Mouse (Mus musculus): ENCODE results near the gene Tmem178b. TPM values are rescaled to one million over a fixed set of nuclear protein-coding genes. Genes with fewer than 3 reads are reported as not detected.

Tmem178b gene
- total RNA-seq, 2 experiments from 2014 or later: 0.52 to 0.55 TPM

- no peak for DNase-seq
- intact Hi-C loops (cut with DNase I): no loop called here
Observed at GRCm38 (mm10) chr6:40013407-40013806, 140.3 kb downstream of the Tmem178b start.

- DNase-seq: no peak
- intact Hi-C loops (cut with DNase I): no loop called here
Observed at GRCm38 (mm10) chr6:40015185-40015584, 142.1 kb downstream of the Tmem178b start.

- no peak for DNase-seq
- intact Hi-C loops (cut with DNase I): no loop called here
Observed at GRCm38 (mm10) chr6:40015711-40016460, 142.8 kb downstream of the Tmem178b start.

- intact Hi-C loops (cut with DNase I): no loop called here
- DNase-seq: no peak
Observed at GRCm38 (mm10) chr6:40019396-40019795, 146.3 kb downstream of the Tmem178b start.

- intact Hi-C loops (cut with DNase I): no loop called here
- DNase-seq: no peak
Observed at GRCm38 (mm10) chr6:40023592-40024335, 150.7 kb downstream of the Tmem178b start.

- DNase-seq: no peak
- intact Hi-C loops (cut with DNase I): no loop called here
Observed at GRCm38 (mm10) chr6:40024336-40024934, 151.4 kb downstream of the Tmem178b start.

GRCm38 (mm10) chr6:40032901-40033300, 159.8 kb downstream of the Tmem178b start:
- intact Hi-C loops (cut with DNase I): no loop called here
- no peak for DNase-seq

- DNase-seq: no peak
- intact Hi-C loops (cut with DNase I): no loop called here
Observed at GRCm38 (mm10) chr6:40033935-40034334, 160.9 kb downstream of the Tmem178b start.

- DNase-seq: peak in 1 of 2 experiments; percentile 9
- intact Hi-C loops (cut with DNase I): no loop called here
Observed at GRCm38 (mm10) chr6:40048969-40049908, 176.2 kb downstream of the Tmem178b start.

GRCm38 (mm10) chr6:40049909-40050484, 176.9 kb downstream of the Tmem178b start:
- DNase-seq: no peak
- intact Hi-C loops (cut with DNase I): no loop called here

GRCm38 (mm10) chr6:40051698-40052097, 178.6 kb downstream of the Tmem178b start:
- intact Hi-C loops (cut with DNase I): no loop called here

GRCm38 (mm10) chr6:40052593-40052992, 179.5 kb downstream of the Tmem178b start:
- intact Hi-C loops (cut with DNase I): no loop called here
- DNase-seq: no peak

More at GRCm38 (mm10) chr6:40051698-40052097, 178.6 kb downstream of the Tmem178b start:
- DNase-seq: no peak

GRCm38 (mm10) chr6:40059466-40059865, 186.4 kb downstream of the Tmem178b start:
- no peak for DNase-seq
- intact Hi-C loops (cut with DNase I): no loop called here

- DNase-seq: no peak
- intact Hi-C loops (cut with DNase I): no loop called here
Observed at GRCm38 (mm10) chr6:40061327-40062189, 188.5 kb downstream of the Tmem178b start.

GRCm38 (mm10) chr6:40062190-40062501, 189.1 kb downstream of the Tmem178b start:
- no peak for DNase-seq
- intact Hi-C loops (cut with DNase I): no loop called here

- no peak for DNase-seq
- intact Hi-C loops (cut with DNase I): no loop called here
Observed at GRCm38 (mm10) chr6:40063438-40063837, 190.4 kb downstream of the Tmem178b start.

- no peak for DNase-seq
- intact Hi-C loops (cut with DNase I): no loop called here
Observed at GRCm38 (mm10) chr6:40063899-40064298, 190.8 kb downstream of the Tmem178b start.

GRCm38 (mm10) chr6:40064342-40064741, 191.3 kb downstream of the Tmem178b start:
- intact Hi-C loops (cut with DNase I): no loop called here
- DNase-seq: no peak

GRCm38 (mm10) chr6:40068467-40068866, 195.4 kb downstream of the Tmem178b start:
- DNase-seq: no peak

More at GRCm38 (mm10) chr6:40068467-40068866, 195.4 kb downstream of the Tmem178b start:
- intact Hi-C loops (cut with DNase I): no loop called here

Measured in heart, postnatal 10 days (tissue).